Mouse (Mus musculus): ENCODE data around the gene Gabrr3.

Gabrr3 gene

DNA sequence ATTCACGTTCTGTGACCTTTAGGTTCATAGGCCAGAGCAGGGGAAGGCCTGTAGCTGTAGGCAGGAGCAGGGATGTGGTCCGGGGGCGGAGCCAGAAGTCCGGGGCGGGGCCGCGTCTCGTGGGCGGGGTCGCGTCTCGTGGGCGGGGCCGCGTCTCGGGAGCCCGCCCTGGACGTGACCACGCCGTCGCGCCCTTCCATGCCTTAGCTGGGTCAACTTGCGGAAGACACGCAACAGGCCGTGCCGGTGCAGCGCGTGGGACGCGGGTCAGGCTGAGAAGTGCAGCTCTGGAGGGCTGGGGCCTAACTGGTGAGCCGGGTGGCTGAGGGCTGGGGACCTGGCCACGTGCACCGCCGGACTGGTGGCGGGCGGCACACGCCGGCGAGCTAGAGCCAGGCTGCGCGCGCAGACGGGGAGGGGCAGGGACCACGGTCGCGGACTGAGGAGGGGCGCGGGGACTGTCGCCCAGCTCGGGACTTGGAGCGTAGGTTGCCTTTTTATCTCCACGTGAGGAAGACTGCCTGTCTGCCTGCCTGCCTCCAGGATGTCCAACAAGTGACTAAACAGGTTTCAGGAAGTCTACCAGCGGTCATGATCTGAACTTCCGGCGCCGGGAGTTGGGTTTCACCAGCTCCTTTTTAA, 64.6 kb downstream of the Gabrr3 start, which contains the start of gene Riox2:
TSS of gene Riox2 (plus strand) at position 139 of the 642 bp plus-strand sequence.
- DNase-seq: peak; percentile 80

DNA sequence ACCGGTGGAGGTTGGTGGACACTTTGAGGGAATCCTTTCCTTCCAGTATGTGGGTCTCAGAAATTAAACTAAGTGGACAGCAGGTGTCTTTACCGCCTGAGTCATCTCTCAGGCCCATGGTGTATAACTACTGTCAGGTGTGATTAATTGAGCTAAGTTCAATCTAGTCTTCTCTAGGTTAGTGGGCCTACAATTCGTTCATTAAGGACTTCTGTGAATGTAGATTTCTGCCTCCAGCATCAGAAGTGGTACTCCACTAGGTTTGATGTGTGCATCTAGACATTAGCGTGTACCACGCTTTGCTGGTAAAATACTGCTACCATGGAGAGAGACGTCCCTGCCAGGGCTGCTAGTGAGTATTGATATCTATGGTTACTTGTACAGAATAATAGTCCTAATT, 65.4 kb downstream of the Gabrr3 start:
- no peak for DNase-seq

GRCm38 (mm10) chr16:59474788-59475187, 67.7 kb downstream of the Gabrr3 start:
- DNase-seq: peak; percentile 47

- DNase-seq: no peak
Observed at GRCm38 (mm10) chr16:59477955-59478354, 70.8 kb downstream of the Gabrr3 start.

- DNase-seq: peak; percentile 48
Observed at GRCm38 (mm10) chr16:59487239-59487638, 80.1 kb downstream of the Gabrr3 start.

- no peak for DNase-seq
Observed at GRCm38 (mm10) chr16:59487975-59488548, 80.9 kb downstream of the Gabrr3 start.

- peak; percentile 70 for DNase-seq
Observed at GRCm38 (mm10) chr16:59493199-59493598, 86.1 kb downstream of the Gabrr3 start.

DNA sequence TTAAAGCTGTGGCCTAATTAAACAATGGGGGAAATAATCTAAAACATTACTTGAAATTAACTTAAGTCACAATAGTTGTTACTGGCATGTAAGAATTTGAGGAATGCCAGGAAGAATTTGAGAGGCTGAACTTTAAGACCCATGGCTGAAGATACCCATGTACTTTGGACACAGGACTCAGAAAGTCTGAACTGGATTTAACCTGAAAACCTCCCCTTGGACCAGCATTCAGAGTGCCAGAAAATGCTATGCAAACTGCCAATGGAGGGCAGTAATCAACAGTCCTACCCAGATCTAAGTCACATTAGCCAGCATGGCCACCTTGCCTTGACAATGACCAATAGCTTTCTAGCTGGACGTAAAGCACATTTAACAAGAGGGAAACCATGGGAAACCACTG, 90.8 kb downstream of the Gabrr3 start:
- DNase-seq: peak; percentile 63

- no peak for DNase-seq
Observed at GRCm38 (mm10) chr16:59499180-59499579, 92.0 kb downstream of the Gabrr3 start.

DNA sequence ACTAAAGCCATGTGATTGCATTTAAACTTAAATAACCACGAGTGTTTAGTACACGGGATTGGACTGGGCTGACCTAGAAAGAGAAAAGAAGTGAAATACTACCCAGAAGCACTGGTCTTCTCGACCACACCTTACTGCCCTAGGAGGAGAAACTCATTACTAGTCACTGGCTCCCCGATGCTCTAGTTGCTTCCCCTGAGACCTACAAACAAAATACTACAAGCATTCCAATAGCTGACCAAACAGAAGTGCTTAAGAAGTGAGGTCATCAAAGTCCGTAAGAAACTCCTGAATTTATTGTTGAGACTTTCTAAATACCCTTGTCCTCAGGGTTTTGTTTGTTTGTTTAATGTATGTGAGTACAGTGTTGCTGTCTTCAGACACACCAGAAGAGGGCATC, 102.7 kb downstream of the Gabrr3 start:
- DNase-seq: no peak

Measured in kidney, adult 11 months (tissue).